Mouse (Mus musculus) brain, embryonic 14.5 days (tissue): ENCODE data around the gene Gins2.

ENCODE experiments used
- CTCF ChIP-seq: fragments of 200-500 bp; IDR thresholded peaks from 2 replicates; pipeline ENCODE4 v1.5.1; 2012; ENCODE audit warnings: inconsistent platforms, mild to moderate bottlenecking, moderate library complexity, borderline replicate concordance; ENCODE audit not compliant: insufficient read depth, insufficient read length; ENCODE audit errors: extremely low read depth
- POLR2A ChIP-seq: fragments of 200-500 bp; IDR thresholded peaks from 2 replicates; pipeline ENCODE4 v1.6.1; 2012; ENCODE audit warnings: mild to moderate bottlenecking, inconsistent platforms, borderline replicate concordance; ENCODE audit not compliant: poor library complexity, insufficient read depth, insufficient read length, severe bottlenecking; ENCODE audit errors: extremely low read depth

- TF ChIP-seq POLR2A (no peak), CTCF (no peak)
These were observed 38.7 kb downstream of the Gins2 start for GRCm38 (mm10) chr8:120550430-120550829.
